Mouse (Mus musculus): ENCODE measurements at regions not wholly inside any gene's neighbourhood (a gene's known extent, or its start where the extent isn't known, plus 50 kb on each side); places are given as distances from the start of the nearest gene placed in this dataset.

GRCm38 (mm10) chr8:41526283-41526682, 109.4 kb upstream of the Frg1 start:
- DNase-seq (ENCODE audit: low read depth, low spot score), result no peak

DNA sequence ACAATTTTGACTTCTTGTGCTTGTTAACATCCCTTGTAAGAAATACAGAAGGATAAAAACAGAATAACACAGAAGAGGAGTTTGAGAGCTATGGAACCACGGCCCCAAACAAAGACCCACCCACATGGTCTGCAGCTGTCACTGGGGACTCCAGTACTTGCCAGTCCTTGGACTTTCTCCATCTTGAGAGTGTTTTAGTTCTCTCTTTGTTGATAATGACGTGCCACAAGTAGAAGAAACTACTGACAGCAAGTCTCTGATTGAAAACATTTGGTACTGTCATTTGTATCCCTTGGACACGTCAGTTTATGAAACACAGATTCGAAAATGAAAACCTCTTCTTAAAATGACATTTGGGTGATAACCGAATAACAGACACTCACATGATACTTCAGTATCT, 68.3 kb upstream of the Frg1 start:
- no peak for DNase-seq (ENCODE audit: low read depth, low spot score)

DNA sequence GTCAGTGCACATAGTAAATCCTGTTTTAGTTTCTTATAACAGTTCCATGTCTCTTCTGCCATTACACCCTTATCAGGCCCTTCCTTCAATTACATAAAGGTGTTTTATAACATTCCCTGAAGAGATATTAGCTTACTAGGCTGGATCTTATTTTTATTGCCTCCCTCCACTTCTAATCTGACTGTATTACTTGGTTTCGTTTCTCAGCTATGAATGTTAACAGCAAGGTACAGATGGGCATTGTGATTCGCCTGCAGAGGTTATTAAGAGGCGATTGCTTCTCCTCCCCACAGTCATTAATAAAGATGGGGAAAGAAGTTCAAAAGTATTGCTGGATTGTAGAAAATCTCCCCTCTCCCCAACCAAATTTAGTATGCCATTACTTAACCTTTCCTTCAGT, 66.4 kb upstream of the Frg1 start:
- no peak for DNase-seq (ENCODE audit: low read depth, low spot score)

DNA sequence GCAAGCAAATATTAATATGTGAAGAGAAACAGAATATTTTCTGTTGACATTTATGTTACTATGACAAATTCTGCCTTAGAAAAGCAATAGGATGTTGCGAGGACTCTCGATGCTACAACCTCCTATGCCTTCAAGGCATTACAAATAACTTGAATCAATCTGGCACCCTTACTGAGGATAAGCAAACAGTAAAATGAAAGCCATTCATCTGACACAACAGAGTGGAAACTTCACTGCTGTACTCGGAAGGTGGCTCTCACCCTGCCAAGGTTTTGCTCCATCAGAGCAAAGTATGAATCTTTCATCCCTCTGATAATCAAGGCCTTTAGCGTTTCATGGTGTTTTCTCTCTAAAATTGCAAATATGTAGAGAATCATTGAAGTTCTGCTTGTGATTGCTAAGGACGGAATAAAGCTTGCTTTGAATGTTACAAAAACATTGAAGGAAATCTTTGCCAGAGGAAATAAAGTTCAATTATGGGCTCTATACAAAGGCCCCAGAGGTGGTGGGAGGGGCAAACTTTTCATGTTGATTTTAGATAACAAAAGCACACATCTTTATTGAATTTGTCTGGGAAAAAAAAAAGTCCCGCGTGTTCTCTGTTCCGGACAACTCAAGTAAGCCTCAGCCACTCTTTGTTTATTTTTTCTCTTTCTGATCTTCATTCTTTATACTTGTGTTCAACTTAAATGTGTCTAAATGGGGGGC, 56.3 kb upstream of the Frg1 start:
- no peak for DNase-seq (ENCODE audit: low read depth, low spot score)

DNA sequence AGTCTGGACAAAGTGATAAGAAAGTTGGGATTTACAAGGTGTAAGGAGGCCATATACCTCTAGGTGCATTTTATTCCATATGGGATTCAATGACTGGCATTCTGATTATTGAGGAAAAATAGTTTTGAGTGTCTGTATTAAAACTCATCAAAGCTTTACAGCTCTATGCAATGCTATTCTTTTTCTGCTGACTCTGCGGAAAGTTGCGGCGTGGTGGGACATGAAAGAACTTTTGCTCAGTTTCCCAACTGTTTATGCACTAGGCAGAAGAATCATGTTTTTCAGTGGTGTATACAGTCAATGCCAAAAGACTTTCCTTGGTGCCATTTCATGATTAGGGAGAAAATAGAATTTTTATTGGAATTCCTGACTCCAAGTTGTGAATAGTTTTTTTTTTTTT, 55.4 kb upstream of the Frg1 start:
- no peak for DNase-seq (ENCODE audit: low read depth, low spot score)

All from R1 (cell line).